Mouse (Mus musculus) monocyte, adult 5-6 weeks (primary cell): ENCODE measurements at regions not wholly inside any gene's neighbourhood (a gene's known extent, or its start where the extent isn't known, plus 50 kb on each side); places are given as distances from the start of the nearest gene placed in this dataset.

Experiments used
- ATAC-seq: fragments of 153-309, 156-312 bp; replicated peaks from 2 replicates; pipeline ENCODE4 v1.8.0; 2017; ENCODE audit warnings: mild to moderate bottlenecking; ENCODE audit not compliant: low TSS enrichment, insufficient number of reproducible peaks, severe bottlenecking, poor library complexity, low FRiP score

- no peak for ATAC-seq
Observed at GRCm38 (mm10) chrX:10984894-10985293, 270.1 kb downstream of the Mid1ip1 start.

GRCm38 (mm10) chrX:10991871-10992210, 277.0 kb downstream of the Mid1ip1 start:
- no peak for ATAC-seq

- no peak for ATAC-seq
Observed at GRCm38 (mm10) chrX:10992211-10993004, 277.6 kb downstream of the Mid1ip1 start.

GRCm38 (mm10) chrX:10993005-10993377, 278.2 kb downstream of the Mid1ip1 start:
- no peak for ATAC-seq

GRCm38 (mm10) chrX:10994910-10995309, 280.1 kb downstream of the Mid1ip1 start:
- ATAC-seq, result no peak

GRCm38 (mm10) chrX:11001180-11001579, 286.4 kb downstream of the Mid1ip1 start:
- no peak for ATAC-seq

- ATAC-seq, result no peak
Observed at GRCm38 (mm10) chrX:11039278-11039677, 259.8 kb upstream of the H2al1a start.

- ATAC-seq, result no peak
Observed at GRCm38 (mm10) chrX:11046769-11047168, 252.3 kb upstream of the H2al1a start.

- no peak for ATAC-seq
Observed at GRCm38 (mm10) chrX:11082171-11082570, 216.9 kb upstream of the H2al1a start.

- no peak for ATAC-seq
Observed at GRCm38 (mm10) chrX:11082845-11083244, 216.2 kb upstream of the H2al1a start.

- ATAC-seq, result no peak
Observed at GRCm38 (mm10) chrX:11086257-11087072, 212.6 kb upstream of the H2al1a start.

- ATAC-seq, result no peak
Observed at GRCm38 (mm10) chrX:11087913-11088312, 211.1 kb upstream of the H2al1a start.

- ATAC-seq, result no peak
Observed at GRCm38 (mm10) chrX:11088506-11088905, 210.6 kb upstream of the H2al1a start.

GRCm38 (mm10) chrX:11090432-11090831, 208.6 kb upstream of the H2al1a start:
- no peak for ATAC-seq

- no peak for ATAC-seq
Observed at GRCm38 (mm10) chrX:11097581-11098254, 201.3 kb upstream of the H2al1a start.

- ATAC-seq, result no peak
Observed at GRCm38 (mm10) chrX:11098366-11098765, 200.7 kb upstream of the H2al1a start.

- ATAC-seq, result no peak
Observed at GRCm38 (mm10) chrX:11099146-11100087, 199.6 kb upstream of the H2al1a start.

GRCm38 (mm10) chrX:11100935-11101334, 198.1 kb upstream of the H2al1a start:
- no peak for ATAC-seq

GRCm38 (mm10) chrX:11131253-11131652, 167.8 kb upstream of the H2al1a start:
- no peak for ATAC-seq
